In genomic region chr13:47044617-47044947, GRCm38 (mm10) we compare ENCODE assay signal across 7 mouse cellular contexts. TPM values are rescaled to one million over a fixed set of nuclear protein-coding genes. Genes with fewer than 3 reads are reported as not detected.
DNase-seq lines count a peak whose midpoint lies in the region; ATAC-seq and TF ChIP-seq lines count a peak whose summit lies in the region.

TSS of gene Tpmt (minus strand) at chr13:47044737.

- TF ChIP-seq CTCF in lung, adult 2 months (IDR thresholded peaks at IDR 0.05; ENCODE audit: insufficient read depth, low read length) = no peak

- ATAC-seq in heart, embryonic 14.5 days (ENCODE audit: insufficient number of reproducible peaks, insufficient read depth, low FRiP score, low read depth) = no peak
- no peak for ATAC-seq in limb, embryonic 14.5 days (ENCODE audit: low FRiP score, low read depth)
- ATAC-seq in inflammation-experienced regulatory T-cells, adult 6 months = no peak

- DNase-seq in lung, adult 2 months = peak; percentile 10
- DNase-seq in lung, postnatal 10 days = no peak
- DNase-seq in brain, adult 2 months (ENCODE audit: low read depth, low spot score) = peak; percentile 19
- peak; percentile 40 for DNase-seq in limb, embryonic 14.5 days (ENCODE audit: low spot score)
- DNase-seq in skeletal muscle tissue, adult 2 months (ENCODE audit: low read depth, low spot score) = peak; percentile 17

- H3K4me2 ChIP-seq in heart, embryonic 14.5 days (ENCODE audit: low read length) = peak within 1 kb of the TSS; percentile 74
- H3K4me2 ChIP-seq in limb, embryonic 14.5 days (replicated peaks; ENCODE audit: low read depth, low read length, severe bottlenecking) = peak within 1 kb of the TSS; percentile 97

- H3K27me3 ChIP-seq in heart, embryonic 14.5 days (ENCODE audit: control insufficient read depth, insufficient read depth, low read length) = no peaks in the 10 kb centered on the region
- no peaks in the 10 kb centered on the region for H3K27me3 ChIP-seq in limb, embryonic 14.5 days (ENCODE audit: control insufficient read depth, insufficient read depth, low read length)

- H3K9ac ChIP-seq in heart, embryonic 14.5 days (ENCODE audit: low read length) = peak within 1 kb of the TSS; percentile 82
- peak within 1 kb of the TSS; percentile 65 for H3K9ac ChIP-seq in limb, embryonic 14.5 days (ENCODE audit: low read depth, low read length, severe bottlenecking)

- H3K27ac ChIP-seq in heart, embryonic 14.5 days (replicated peaks in 1 of 2; ENCODE audit: control insufficient read depth in 1 of 2, insufficient read depth in 1 of 2, low read depth in 2 of 2, low read length in 2 of 2) = peak within 1 kb of the TSS; percentile 34 to 45
- H3K27ac ChIP-seq in limb, embryonic 14.5 days (replicated peaks; ENCODE audit: low read depth, low read length) = 0 out of 2 replicates have a peak within 1 kb of the TSS, but pooled peaks have one; percentile 48

- peaks cover 7% of the 10 kb centered on the region for H3K4me1 ChIP-seq in lung, adult 2 months (ENCODE audit: control insufficient read depth, insufficient read depth, low read length)
- peaks cover 8% of the 10 kb centered on the region in 2 experiments; a peak in 3 of 4 replicates for H3K4me1 ChIP-seq in heart, embryonic 14.5 days (ENCODE audit: control insufficient read depth in 2 of 2, insufficient read depth in 2 of 2, low read length in 2 of 2)
- H3K4me1 ChIP-seq in limb, embryonic 14.5 days (ENCODE audit: control insufficient read depth, insufficient read depth, low read length) = peaks cover 10% of the 10 kb centered on the region; the same call in 1 of the 2 replicates

- no peak for TF ChIP-seq POLR2A in lung, adult 2 months (IDR thresholded peaks at IDR 0.05; ENCODE audit: borderline replicate concordance, extremely low read depth, low read depth, low read length)
- no peak for TF ChIP-seq POLR2A in limb, embryonic 14.5 days (IDR thresholded peaks at IDR 0.05; ENCODE audit: borderline replicate concordance, extremely low read depth, insufficient read depth, insufficient read length)

- 24% methylated on average over 10 of the region's 10 CpGs for whole genome bisulfite sequencing in lung, adult 2 months
- WGBS in heart, embryonic 14.5 days = 23% methylated on average over 10 of the region's 10 CpGs
- WGBS in limb, embryonic 14.5 days = 11% methylated on average over 6 of the region's 10 CpGs

- peak within 1 kb of the TSS; percentile 97 for H3K4me3 ChIP-seq in lung, adult 2 months (replicated peaks; ENCODE audit: extremely low read depth, low read depth, low read length)
- H3K4me3 ChIP-seq in heart, embryonic 14.5 days (ENCODE audit: control insufficient read depth in 1 of 2, insufficient read depth in 1 of 2, low read depth in 1 of 2, low read length in 2 of 2) = peak within 1 kb of the TSS; percentile 80 to 87
- H3K4me3 ChIP-seq in limb, embryonic 14.5 days (replicated peaks; ENCODE audit: low read length) = peak within 1 kb of the TSS; percentile 63

- H3K9me3 ChIP-seq in heart, embryonic 14.5 days (ENCODE audit: control insufficient read depth, low read length) = no peaks in the 10 kb centered on the region
- H3K9me3 ChIP-seq in limb, embryonic 14.5 days (ENCODE audit: control insufficient read depth, low read length) = no peaks in the 10 kb centered on the region

- peaks cover 11% of the 10 kb centered on the region; the same call in 1 of the 2 replicates for H3K36me3 ChIP-seq in heart, embryonic 14.5 days (ENCODE audit: control insufficient read depth, insufficient read depth, low read length)
- H3K36me3 ChIP-seq in limb, embryonic 14.5 days (ENCODE audit: control insufficient read depth, insufficient read depth, low read length) = peaks cover 10% of the 10 kb centered on the region

RNA-seq across cellular contexts. Expression of gene Tpmt, which starts in this region (rescaled TPM):
- 1.0 and 2.3 TPM in 2 replicates for polyA plus RNA-seq in lung, adult 2 months (2012; rRNA removed)
- polyA plus RNA-seq in heart, embryonic 14.5 days (2014; fragmentation: Nextera tagmentation; extraction: Ambion mirVana) = 17.1 and 18.4 TPM in 2 replicates
- polyA plus RNA-seq in limb, embryonic 14.5 days (2012; rRNA removed) = 9.0 and 13.0 TPM in 2 replicates
- polyA plus RNA-seq in limb, embryonic 14.5 days (2014; fragmentation: Nextera tagmentation; extraction: Ambion mirVana) = 17.3 and 23.0 TPM in 2 replicates
- 1 to 10 TPM; 4.1 to 9.7 (median 8.0) TPM for polyA plus RNA-seq in inflammation-experienced regulatory T-cells, adult 6 months (2017; shearing (Covaris generic))
